Mouse (Mus musculus): ENCODE results near the gene Ttc7b.

Ttc7b gene

GRCm38 (mm10) chr12:100300446-100300845 lies 220.2 kb downstream of the Ttc7b start:
- no peak for DNase-seq (ENCODE audit: low spot score)

GRCm38 (mm10) chr12:100299322-100299726 lies 221.3 kb downstream of the Ttc7b start:
- no peak for DNase-seq (ENCODE audit: low spot score)

GRCm38 (mm10) chr12:100298788-100299187 lies 221.8 kb downstream of the Ttc7b start:
- DNase-seq (ENCODE audit: low spot score) = no peak

GRCm38 (mm10) chr12:100297961-100298360 lies 222.7 kb downstream of the Ttc7b start:
- DNase-seq (ENCODE audit: low spot score) = no peak

GRCm38 (mm10) chr12:100294457-100294856 lies 226.2 kb downstream of the Ttc7b start:
- DNase-seq (ENCODE audit: low spot score) = no peak

GRCm38 (mm10) chr12:100293956-100294355 lies 226.7 kb downstream of the Ttc7b start:
- DNase-seq (ENCODE audit: low spot score) = no peak

GRCm38 (mm10) chr12:100290711-100291685 lies 229.6 kb downstream of the Ttc7b start:
- peak; percentile 72 for DNase-seq (ENCODE audit: low spot score)

GRCm38 (mm10) chr12:100290178-100290531 lies 230.5 kb downstream of the Ttc7b start:
- no peak for DNase-seq (ENCODE audit: low spot score)

GRCm38 (mm10) chr12:100289267-100290177 lies 231.1 kb downstream of the Ttc7b start:
- DNase-seq (ENCODE audit: low spot score) = no peak

GRCm38 (mm10) chr12:100288018-100288417 lies 232.6 kb downstream of the Ttc7b start:
- DNase-seq (ENCODE audit: low spot score) = no peak

GRCm38 (mm10) chr12:100287565-100287964 lies 233.1 kb downstream of the Ttc7b start:
- DNase-seq (ENCODE audit: low spot score) = no peak

- no peak for DNase-seq (ENCODE audit: low spot score)
These were observed 237.3 kb downstream of the Ttc7b start for GRCm38 (mm10) chr12:100283283-100283682.

- no peak for DNase-seq (ENCODE audit: low spot score)
These were observed 238.4 kb downstream of the Ttc7b start for GRCm38 (mm10) chr12:100282025-100282885.

- DNase-seq (ENCODE audit: low spot score) = no peak
These were observed 239.4 kb downstream of the Ttc7b start for GRCm38 (mm10) chr12:100280972-100281794.

GRCm38 (mm10) chr12:100279898-100280297 lies 240.7 kb downstream of the Ttc7b start:
- no peak for DNase-seq (ENCODE audit: low spot score)

GRCm38 (mm10) chr12:100278358-100278757 lies 242.3 kb downstream of the Ttc7b start:
- DNase-seq (ENCODE audit: low spot score) = no peak

GRCm38 (mm10) chr12:100277534-100277905 lies 243.1 kb downstream of the Ttc7b start:
- no peak for DNase-seq (ENCODE audit: low spot score)

- DNase-seq (ENCODE audit: low spot score) = no peak
These were observed 243.8 kb downstream of the Ttc7b start for GRCm38 (mm10) chr12:100276607-100277533.

GRCm38 (mm10) chr12:100275850-100276249 lies 244.8 kb downstream of the Ttc7b start:
- no peak for DNase-seq (ENCODE audit: low spot score)

- no peak for DNase-seq (ENCODE audit: low spot score)
These were observed 247.6 kb downstream of the Ttc7b start for GRCm38 (mm10) chr12:100273033-100273432.
